In the genomic region with DNA sequence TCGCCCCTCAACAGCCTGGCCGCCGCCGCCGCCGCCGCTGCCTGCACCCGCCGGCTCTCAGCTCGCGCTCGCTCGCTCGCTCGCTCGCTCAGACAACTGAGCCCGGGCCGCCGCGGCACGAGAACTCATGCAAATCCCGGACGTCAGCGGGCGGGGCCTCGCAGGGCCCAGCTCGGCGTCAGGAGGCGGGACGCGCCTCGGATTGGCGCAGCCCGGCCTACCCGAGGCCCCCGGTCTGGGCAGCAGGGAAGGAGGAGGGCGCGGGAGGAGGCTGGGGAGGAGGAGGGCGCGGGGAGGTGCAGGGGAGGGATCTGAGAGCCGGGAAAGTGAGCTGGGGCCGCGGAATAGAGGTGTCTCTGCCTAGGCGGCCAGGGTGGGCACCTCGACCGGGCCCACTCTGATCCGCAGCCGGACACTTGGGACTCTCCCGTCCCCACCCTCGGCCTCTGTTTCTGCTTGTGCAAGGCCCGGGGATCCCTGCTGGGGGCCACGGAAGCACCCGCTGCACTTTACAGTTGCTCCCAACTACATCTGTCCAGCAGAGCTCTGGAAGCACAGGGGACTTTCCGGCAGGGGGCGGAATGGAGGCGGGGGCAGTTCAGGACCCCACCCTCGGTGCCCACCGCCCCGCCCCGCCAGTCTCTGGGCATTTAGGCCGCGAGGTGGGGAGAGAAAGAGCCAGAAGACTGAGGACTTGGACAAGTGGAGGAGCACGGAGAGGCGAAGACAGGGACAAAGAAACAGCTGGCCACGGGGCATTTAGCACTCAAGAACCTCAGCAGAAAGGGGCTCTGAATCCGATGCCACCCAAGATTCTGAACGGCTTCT, we compare ENCODE assay signal across 8 mouse cellular contexts. TPM values are rescaled to one million over a fixed set of nuclear protein-coding genes. Genes with fewer than 3 reads are reported as not detected.
DNase-seq lines count a peak whose midpoint lies in the region; ATAC-seq and TF ChIP-seq lines count a peak whose summit lies in the region.

A gene (minus strand): TSS at position 78 of the 828 bp plus-strand sequence.

- no peaks in the 10 kb centered on the region for H3K9me3 ChIP-seq in intestine, embryonic 14.5 days (ENCODE audit: control insufficient read depth, low read length)

- peak within 1 kb of the TSS; percentile 93 for H3K4me2 ChIP-seq in intestine, embryonic 14.5 days (ENCODE audit: low read length)

- peak; percentile 71 for TF ChIP-seq POLR2A in cortical plate, adult 2 months (IDR thresholded peaks at IDR 0.05; ENCODE audit: extremely low read depth, insufficient read depth, low read length)

- peak within 1 kb of the TSS; percentile 99 for H3K4me3 ChIP-seq in cortical plate, adult 2 months (ENCODE audit: insufficient read depth, low read length)
- peak within 1 kb of the TSS; percentile 92 for H3K4me3 ChIP-seq in intestine, embryonic 14.5 days (ENCODE audit: low read depth, low read length)

- peaks cover 14% of the 10 kb centered on the region for H3K36me3 ChIP-seq in intestine, embryonic 14.5 days (ENCODE audit: control insufficient read depth, insufficient read depth, low read length)

- no peak for TF ChIP-seq CTCF in cortical plate, adult 2 months (IDR thresholded peaks at IDR 0.05; ENCODE audit: extremely low read depth, insufficient read depth, low read length)

- peaks cover 2% of the 10 kb centered on the region; the same call in 1 of the 2 replicates for H3K4me1 ChIP-seq in cortical plate, adult 2 months (ENCODE audit: control insufficient read depth, insufficient read depth, low read length)
- H3K4me1 ChIP-seq in intestine, embryonic 14.5 days (replicated peaks; ENCODE audit: control insufficient read depth, insufficient read depth, low read length) = peaks cover 70% of the 10 kb centered on the region

- H3K27ac ChIP-seq in cortical plate, adult 2 months (ENCODE audit: insufficient read depth, low read length) = peak within 1 kb of the TSS; percentile 99
- peak within 1 kb of the TSS; percentile 98 for H3K27ac ChIP-seq in intestine, embryonic 14.5 days (ENCODE audit: low read depth)

- peak within 1 kb of the TSS; percentile 91 for H3K9ac ChIP-seq in intestine, embryonic 14.5 days (ENCODE audit: low read length)

- WGBS in intestine, embryonic 14.5 days = 1% methylated on average over 64 of the region's 67 CpGs

- DNase-seq in adrenal gland, adult (ENCODE audit: inconsistent age in 2 of 2, low spot score in 1 of 2) = peak; percentile 96 to 98
- peak; percentile 95 for DNase-seq in gastrocnemius, postnatal 25 days
- peak; percentile 93 for DNase-seq in intestine, embryonic 14.5 days (ENCODE audit: low spot score)
- peak; percentile 89 to 91 for DNase-seq in left cerebral cortex, postnatal 14 days (ENCODE audit: low spot score in 2 of 2)
- DNase-seq in right cerebral cortex, postnatal 4 days = peak; percentile 88
- DNase-seq in yolk sac, embryonic 10.5 days (ENCODE audit: low spot score) = peak; percentile 96

- peaks cover 48% of the 10 kb centered on the region for H3K27me3 ChIP-seq in intestine, embryonic 14.5 days (replicated peaks; ENCODE audit: control insufficient read depth, insufficient read depth, low read length)

- intact Hi-C loops in left cerebral cortex, postnatal 14 days (cut with DNase I) = no loop called here

- peak; percentile 81 for ATAC-seq in intestine, embryonic 14.5 days (replicated peaks; ENCODE audit: low FRiP score, low TSS enrichment, low read depth)
- peak; percentile 80 for ATAC-seq in megakaryocyte-erythroid progenitor cell, adult 5-6 weeks (replicated peaks; ENCODE audit: low FRiP score, low TSS enrichment, poor library complexity, severe bottlenecking)

RNA-seq across cellular contexts. Expression of the gene that starts here (rescaled TPM):
- 45.3 and 47.5 TPM in 2 replicates for polyA plus RNA-seq in cortical plate, adult 2 months (2012; rRNA removed)
- total RNA-seq in gastrocnemius, postnatal 25 days (2021) = 1 to 10 TPM; 2.4 to 3.5 TPM
- 9.9 and 10.5 TPM in 2 replicates for polyA plus RNA-seq in intestine, embryonic 14.5 days (2014; fragmentation: Nextera tagmentation; extraction: Ambion mirVana)
- total RNA-seq in left cerebral cortex, postnatal 14 days (2021) = 10 to 100 TPM; 63.2 to 74.0 TPM
- total RNA-seq in megakaryocyte-erythroid progenitor cell, adult 5-6 weeks (2014; fragmentation: Nextera tagmentation) = 5.2 and 5.4 TPM in 2 replicates
- total RNA-seq in megakaryocyte-erythroid progenitor cell, adult 5-6 weeks (2017) = 3.9 and 11.6 TPM in 2 replicates

Comparison
In these comparisons a context has a peak if more than half of its experiments do, and no peak if none do; other contexts are left out.
1. Peak in every context shown above with its lines: DNase-seq, ATAC-seq, H3K4me3 ChIP-seq and H3K27ac ChIP-seq.
2. RNA of the gene that starts here (total RNA-seq): 63.2 to 74.0 TPM in left cerebral cortex, postnatal 14 days; 3.9 to 11.6 TPM in megakaryocyte-erythroid progenitor cell, adult 5-6 weeks and 2.4 to 3.5 TPM in gastrocnemius, postnatal 25 days; every median in the first group is over 4 times any median in the second.